Mouse (Mus musculus): ENCODE measurements around the gene Knstrn. TPM values are rescaled to one million over a fixed set of nuclear protein-coding genes. Genes with fewer than 3 reads are reported as not detected.

Gene Knstrn
- polyA plus RNA-seq, 1 experiment from 2014 or later: 147 TPM

Other genes starting within 250 kb of the Knstrn start
- gene Bub1b, start 215.8 kb upstream of the Knstrn start, polyA plus RNA-seq (2016; fragmentation: Nextera tagmentation; extraction: Ambion mirVana): 92.1 and 94.5 TPM in 2 replicates
- 4.9 and 5.8 TPM in 2 replicates for gene Pak6, start 150.7 kb upstream of the Knstrn start, polyA plus RNA-seq (2016; fragmentation: Nextera tagmentation; extraction: Ambion mirVana)
- not detected in 2 replicates for gene Ankrd63, start 110.0 kb upstream of the Knstrn start, polyA plus RNA-seq (2016; fragmentation: Nextera tagmentation; extraction: Ambion mirVana)
- gene Plcb2, start 85.6 kb upstream of the Knstrn start, polyA plus RNA-seq (2016; fragmentation: Nextera tagmentation; extraction: Ambion mirVana): 0.17 and 0.50 TPM in 2 replicates
- 25.1 TPM in 2 replicates for gene Inafm2, start 68.2 kb upstream of the Knstrn start, polyA plus RNA-seq (2016; fragmentation: Nextera tagmentation; extraction: Ambion mirVana)
- 1.9 and 2.2 TPM in 2 replicates for gene Ccdc9b, start 51.3 kb upstream of the Knstrn start, polyA plus RNA-seq (2016; fragmentation: Nextera tagmentation; extraction: Ambion mirVana)
- gene Phgr1, start 41.2 kb upstream of the Knstrn start, polyA plus RNA-seq (2016; fragmentation: Nextera tagmentation; extraction: Ambion mirVana): not detected in 2 replicates
- 17.5 and 17.8 TPM in 2 replicates for gene Disp2, start 34.3 kb upstream of the Knstrn start, polyA plus RNA-seq (2016; fragmentation: Nextera tagmentation; extraction: Ambion mirVana)
- 49.0 and 55.2 TPM in 2 replicates for gene Ivd, start 48.0 kb downstream of the Knstrn start, polyA plus RNA-seq (2016; fragmentation: Nextera tagmentation; extraction: Ambion mirVana)
- gene Bahd1, start 86.4 kb downstream of the Knstrn start, polyA plus RNA-seq (2016; fragmentation: Nextera tagmentation; extraction: Ambion mirVana): 6.4 and 6.7 TPM in 2 replicates
- gene Chst14, start 112.5 kb downstream of the Knstrn start, polyA plus RNA-seq (2016; fragmentation: Nextera tagmentation; extraction: Ambion mirVana): 14.5 and 19.5 TPM in 2 replicates
- gene Ccdc32, start 215.4 kb downstream of the Knstrn start, polyA plus RNA-seq (2016; fragmentation: Nextera tagmentation; extraction: Ambion mirVana): 26.1 and 28.2 TPM in 2 replicates
- 7.4 and 7.5 TPM in 2 replicates for gene Rpusd2, start 220.8 kb downstream of the Knstrn start, polyA plus RNA-seq (2016; fragmentation: Nextera tagmentation; extraction: Ambion mirVana)
- 60.3 and 61.9 TPM in 2 replicates for gene Knl1, start 233.1 kb downstream of the Knstrn start, polyA plus RNA-seq (2016; fragmentation: Nextera tagmentation; extraction: Ambion mirVana)

All from midbrain, embryonic 12.5 days (tissue).